Mouse (Mus musculus) CH12.LX (cell line): ENCODE measurements at regions not wholly inside any gene's neighbourhood (a gene's known extent, or its start where the extent isn't known, plus 50 kb on each side); places are given as distances from the start of the nearest gene placed in this dataset.

ENCODE experiments used
- BHLHE40 ChIP-seq: IDR thresholded peaks from 2 replicates; pipeline ENCODE4 v1.6.1; 2011; ENCODE audit warnings: mild to moderate bottlenecking, low read depth, low read length, improper control_type of control experiment
- CTCF ChIP-seq, 2 experiments: IDR thresholded peaks in 1 of 2; conservative IDR thresholded peaks in 1 of 2; 2 replicates each; pipeline ENCODE4 v1.5.1; 2011 to 2012; ENCODE audit warnings: low read depth in 2 of 2, low read length in 2 of 2, improper control_type of control experiment in 1 of 2, inconsistent platforms in 1 of 2, mild to moderate bottlenecking in 1 of 2, moderate library complexity in 1 of 2
- E2F4 ChIP-seq: IDR thresholded peaks from 2 replicates; pipeline ENCODE4 v1.6.1; 2011; ENCODE audit warnings: low read depth, low read length, improper control_type of control experiment; ENCODE audit not compliant: insufficient replicate concordance
- EP300 ChIP-seq: IDR thresholded peaks from 2 replicates; pipeline ENCODE4 v1.6.1; 2011; ENCODE audit warnings: low read length, improper control_type of control experiment
- HCFC1 ChIP-seq: IDR thresholded peaks from 2 replicates; pipeline ENCODE4 v1.6.1; 2012; ENCODE audit warnings: low read depth, mild to moderate bottlenecking, inconsistent platforms, low read length, improper control_type of control experiment
- MAX ChIP-seq: IDR thresholded peaks from 2 replicates; pipeline ENCODE4 v1.6.1; 2011; ENCODE audit warnings: low read length, improper control_type of control experiment
- MAZ ChIP-seq: IDR thresholded peaks from 2 replicates; pipeline ENCODE4 v1.6.1; 2012; ENCODE audit warnings: low read depth, mild to moderate bottlenecking, inconsistent platforms, low read length, improper control_type of control experiment, moderate library complexity
- MEF2A ChIP-seq: IDR thresholded peaks from 2 replicates; pipeline ENCODE4 v1.6.1; 2014; ENCODE audit warnings: low read depth, mild to moderate bottlenecking, inconsistent platforms, low read length, improper control_type of control experiment, borderline replicate concordance
- NRF1 ChIP-seq: IDR thresholded peaks from 2 replicates; pipeline ENCODE4 v1.6.1; 2014; ENCODE audit warnings: low read depth, mild to moderate bottlenecking, inconsistent platforms, low read length, improper control_type of control experiment, moderate library complexity
- POLR2A ChIP-seq: IDR thresholded peaks from 2 replicates; pipeline ENCODE4 v1.6.1; 2011; ENCODE audit warnings: low read depth, mild to moderate bottlenecking, improper control_type of control experiment, low read length
- POLR2AphosphoS2 ChIP-seq: IDR thresholded peaks from 2 replicates; pipeline ENCODE4 v1.6.1; 2011; ENCODE audit warnings: low read depth, low read length, improper control_type of control experiment
- TBP ChIP-seq: conservative IDR thresholded peaks from 2 replicates; pipeline ENCODE4 v1.6.1; 2011; ENCODE audit warnings: low read depth, low read length, improper control_type of control experiment
- ZC3H11A ChIP-seq: IDR thresholded peaks from 2 replicates; pipeline ENCODE4 v1.6.1; 2012; ENCODE audit warnings: low read depth, mild to moderate bottlenecking, inconsistent platforms, low read length, improper control_type of control experiment

DNA sequence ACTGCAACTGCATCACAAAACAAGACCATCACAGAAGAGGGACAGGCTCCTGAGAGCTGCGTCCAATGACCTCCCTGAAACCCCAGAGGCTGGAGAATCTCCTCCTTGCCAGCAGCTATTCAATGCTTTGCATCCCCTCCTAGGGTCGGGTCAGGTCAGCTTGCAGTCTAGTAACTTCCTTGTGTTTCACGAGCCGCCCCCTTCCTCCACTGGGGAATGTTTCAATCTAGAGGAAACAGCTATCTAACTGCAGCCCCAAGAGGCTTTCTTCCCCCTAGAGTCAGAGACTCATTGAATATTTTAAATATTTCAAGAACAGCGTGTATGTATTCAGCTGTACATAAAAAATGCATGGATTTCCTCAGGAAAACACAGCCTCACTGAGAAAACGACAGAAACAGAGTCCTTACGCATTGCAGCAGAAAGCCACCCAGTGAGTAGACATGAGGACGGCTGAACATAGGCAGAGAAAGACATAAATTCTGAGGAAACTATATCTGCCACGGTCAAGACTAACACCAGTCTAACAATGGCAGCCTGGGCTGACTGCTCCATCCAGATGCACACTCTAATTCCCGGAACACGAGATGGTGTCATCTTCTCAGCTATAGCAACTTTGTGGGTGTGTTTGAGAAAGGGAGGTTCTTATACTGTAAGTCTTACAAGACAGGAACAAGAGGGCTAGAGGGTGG lies 111.4 kb downstream of the Cenpf start:
- no peak for TF ChIP-seq CTCF (conservative IDR thresholded peaks at IDR 0.05 in 1 of 2, IDR thresholded peaks at IDR 0.05 in 1 of 2; ENCODE audit: low read depth in 2 of 2, low read length in 2 of 2)
- no peak for TF ChIP-seq NRF1
- no peak for TF ChIP-seq POLR2AphosphoS2
- TF ChIP-seq MAZ = no peak
- no peak for TF ChIP-seq POLR2A
- no peak for TF ChIP-seq MEF2A
- TF ChIP-seq TBP = no peak
- TF ChIP-seq EP300 = no peak
- TF ChIP-seq HCFC1 = no peak
- TF ChIP-seq MAX = no peak
- no peak for TF ChIP-seq E2F4
- TF ChIP-seq ZC3H11A = no peak
- no peak for TF ChIP-seq BHLHE40
